8 mouse cellular contexts compared by ENCODE assay signal in the genomic region with DNA sequence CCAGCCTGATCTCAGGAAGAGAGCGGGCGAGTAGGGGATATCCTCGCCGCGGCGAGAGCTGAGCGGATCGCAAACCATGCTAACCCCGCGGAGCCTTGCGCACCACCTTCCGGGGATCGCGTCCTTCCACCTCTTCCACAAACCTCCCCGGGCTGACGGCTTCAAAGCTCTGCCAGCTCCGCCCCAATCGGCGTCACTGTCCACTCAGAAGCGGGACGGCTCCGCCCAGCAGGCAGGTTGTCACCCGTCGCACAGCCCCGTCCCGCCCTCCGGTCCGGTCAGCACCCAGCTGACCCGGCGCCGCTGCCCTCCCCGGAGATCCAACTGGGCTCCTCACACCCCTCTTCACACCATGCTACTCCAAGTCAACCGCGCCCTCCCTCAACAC. TPM values are rescaled to one million over a fixed set of nuclear protein-coding genes. Genes with fewer than 3 reads are reported as not detected.
DNase-seq lines count a peak whose midpoint lies in the region; ATAC-seq and TF ChIP-seq lines count a peak whose summit lies in the region.

No protein-coding gene starts in this region.

- H3K4me3 ChIP-seq in G1E (ENCODE audit: low read depth, low read length) = peak overlapping the region; percentile 90
- H3K4me3 ChIP-seq in forebrain, embryonic 13.5 days = peak overlapping the region; percentile 91
- peak overlapping the region; percentile 68 for H3K4me3 ChIP-seq in heart, postnatal 0 days (ENCODE audit: low read depth, low read length)
- peak overlapping the region; percentile 89 for H3K4me3 ChIP-seq in lung, adult 2 months (replicated peaks; ENCODE audit: extremely low read depth, low read depth, low read length)
- peak overlapping the region; percentile 91 for H3K4me3 ChIP-seq in neural tube, embryonic 14.5 days (ENCODE audit: low read depth, low read length)

- H3K27me3 ChIP-seq in G1E (ENCODE audit: insufficient read depth, low read length) = no peaks in the 10 kb centered on the region
- no peaks in the 10 kb centered on the region for H3K27me3 ChIP-seq in forebrain, embryonic 13.5 days
- no peaks in the 10 kb centered on the region for H3K27me3 ChIP-seq in heart, postnatal 0 days (ENCODE audit: control insufficient read depth, insufficient read depth, low read length)
- H3K27me3 ChIP-seq in neural tube, embryonic 14.5 days (ENCODE audit: control insufficient read depth, insufficient read depth, low read length) = no peaks in the 10 kb centered on the region

- DNase-seq in G1E (ENCODE audit: low spot score) = peak; percentile 82
- peak; percentile 91 for DNase-seq in cerebellum, adult 11 months
- peak; percentile 86 for DNase-seq in heart, postnatal 0 days (ENCODE audit: low spot score)
- DNase-seq in kidney, postnatal 36 days = peak; percentile 96
- peak; percentile 93 for DNase-seq in lung, adult 2 months
- peak; percentile 90 for DNase-seq in testis, postnatal 10 days (ENCODE audit: low spot score)

- no peak for TF ChIP-seq EP300 in heart, postnatal 0 days (IDR thresholded peaks at IDR 0.05; ENCODE audit: low read depth)

- H3K9me3 ChIP-seq in G1E (replicated peaks) = no peaks in the 10 kb centered on the region
- no peaks in the 10 kb centered on the region for H3K9me3 ChIP-seq in forebrain, embryonic 13.5 days (replicated peaks)
- no peaks in the 10 kb centered on the region for H3K9me3 ChIP-seq in heart, postnatal 0 days (replicated peaks; ENCODE audit: control insufficient read depth, low read length)
- no peaks in the 10 kb centered on the region for H3K9me3 ChIP-seq in neural tube, embryonic 14.5 days (ENCODE audit: control insufficient read depth, low read length)

- peak; percentile 68; the same call in 1 of the 2 replicates for TF ChIP-seq POLR2A in lung, adult 2 months (IDR thresholded peaks at IDR 0.05; ENCODE audit: borderline replicate concordance, extremely low read depth, low read depth, low read length)

- H3K4me2 ChIP-seq in forebrain, embryonic 13.5 days = peak overlapping the region; percentile 81
- H3K4me2 ChIP-seq in heart, postnatal 0 days (ENCODE audit: low read depth, low read length) = peak overlapping the region; percentile 83
- peak overlapping the region; percentile 97 for H3K4me2 ChIP-seq in neural tube, embryonic 14.5 days (ENCODE audit: low read depth, low read length)

- ATAC-seq in G1E (ENCODE audit: extremely low read depth, insufficient number of reproducible peaks, low FRiP score, poor library complexity, severe bottlenecking) = peak; percentile 91
- ATAC-seq in forebrain, embryonic 13.5 days = peak; percentile 64
- peak; percentile 86 for ATAC-seq in heart, postnatal 0 days (ENCODE audit: insufficient read depth, low read depth)
- ATAC-seq in neural tube, embryonic 14.5 days (ENCODE audit: low read depth) = peak; percentile 78

- under 1% methylated on average over 33 of the region's 34 CpGs for WGBS in forebrain, embryonic 13.5 days
- WGBS in heart, postnatal 0 days = under 1% methylated on average over 33 of the region's 34 CpGs
- under 1% methylated on average over 34 of the region's 34 CpGs for WGBS in lung, adult 2 months
- 0% methylated on average over 34 of the region's 34 CpGs for WGBS in neural tube, embryonic 14.5 days

- no peak for TF ChIP-seq CTCF in G1E (IDR thresholded peaks at IDR 0.05; ENCODE audit: low read depth, low read length)
- no peak for TF ChIP-seq CTCF in heart, postnatal 0 days (IDR thresholded peaks at IDR 0.05; ENCODE audit: low read depth)
- no peak for TF ChIP-seq CTCF in lung, adult 2 months (IDR thresholded peaks at IDR 0.05; ENCODE audit: insufficient read depth, low read length)

- H3K9ac ChIP-seq in forebrain, embryonic 13.5 days = peak overlapping the region; percentile 79
- peak overlapping the region; percentile 66 for H3K9ac ChIP-seq in heart, postnatal 0 days (replicated peaks; ENCODE audit: low read depth, low read length)
- peak overlapping the region; percentile 54 for H3K9ac ChIP-seq in neural tube, embryonic 14.5 days (replicated peaks; ENCODE audit: low read depth, low read length)

- peak overlapping the region; percentile 79 for H3K27ac ChIP-seq in forebrain, embryonic 13.5 days
- H3K27ac ChIP-seq in heart, postnatal 0 days (ENCODE audit: low read depth) = peak overlapping the region; percentile 94
- H3K27ac ChIP-seq in neural tube, embryonic 14.5 days (ENCODE audit: low read depth, low read length) = peak overlapping the region; percentile 81

- peaks cover 48% of the 10 kb centered on the region for H3K4me1 ChIP-seq in G1E (ENCODE audit: insufficient read depth, low read depth, low read length)
- H3K4me1 ChIP-seq in forebrain, embryonic 13.5 days = peaks cover 21% of the 10 kb centered on the region
- peaks cover 9% of the 10 kb centered on the region for H3K4me1 ChIP-seq in heart, postnatal 0 days (ENCODE audit: control insufficient read depth, insufficient read depth)
- H3K4me1 ChIP-seq in lung, adult 2 months (ENCODE audit: control insufficient read depth, insufficient read depth, low read length) = peaks cover 6% of the 10 kb centered on the region
- H3K4me1 ChIP-seq in neural tube, embryonic 14.5 days (ENCODE audit: control insufficient read depth, insufficient read depth, low read length) = peaks cover 10% of the 10 kb centered on the region

- peaks cover 38% of the 10 kb centered on the region for H3K36me3 ChIP-seq in G1E (replicated peaks)
- H3K36me3 ChIP-seq in forebrain, embryonic 13.5 days (ENCODE audit: poor library complexity, severe bottlenecking) = peaks cover 9% of the 10 kb centered on the region; the same call in 1 of the 2 replicates
- no peaks in the 10 kb centered on the region for H3K36me3 ChIP-seq in heart, postnatal 0 days (replicated peaks; ENCODE audit: control insufficient read depth, insufficient read depth, low read length)
- H3K36me3 ChIP-seq in neural tube, embryonic 14.5 days (ENCODE audit: control insufficient read depth, insufficient read depth, low read length) = peaks cover 4% of the 10 kb centered on the region; the same call in 1 of the 2 replicates

RNA-seq across cellular contexts. Expression of a gene that starts 0.6 kb away (rescaled TPM):
- total RNA-seq in G1E (2014; fragmentation: Nextera tagmentation) (15.7 and 19.5 TPM in 2 replicates), G1E (2017) (24.0 and 28.5 TPM in 2 replicates)
- polyA plus RNA-seq in G1E (2012) = 2.9 and 4.6 TPM in 2 replicates
- polyA plus RNA-seq in forebrain, embryonic 13.5 days (2015; fragmentation: Nextera tagmentation; extraction: Ambion mirVana) = 31.6 and 35.1 TPM in 2 replicates
- total RNA-seq in heart, postnatal 0 days (2014; rRNA removed; ENCODE audit: low replicate concordance) = 31.8 and 37.7 TPM in 2 replicates
- 27.8 and 30.5 TPM in 2 replicates for polyA plus RNA-seq in heart, postnatal 0 days (2015; fragmentation: Nextera tagmentation; extraction: Ambion mirVana)
- polyA plus RNA-seq in lung, adult 2 months (2012; rRNA removed) = 19.7 and 23.3 TPM in 2 replicates
- polyA plus RNA-seq in neural tube, embryonic 14.5 days (2014; fragmentation: Nextera tagmentation; extraction: Ambion mirVana) = 36.8 and 39.5 TPM in 2 replicates

RNA-seq across cellular contexts. Expression of a gene that starts 0.7 kb away (rescaled TPM):
- total RNA-seq in G1E (2014; fragmentation: Nextera tagmentation) = 5.8 and 7.0 TPM in 2 replicates
- total RNA-seq in G1E (2017) = 9.3 and 12.6 TPM in 2 replicates
- 10.2 and 13.4 TPM in 2 replicates for polyA plus RNA-seq in G1E (2012)
- 40.3 and 40.4 TPM in 2 replicates for polyA plus RNA-seq in forebrain, embryonic 13.5 days (2015; fragmentation: Nextera tagmentation; extraction: Ambion mirVana)
- total RNA-seq in heart, postnatal 0 days (2014; rRNA removed; ENCODE audit: low replicate concordance) = 9.0 and 10.8 TPM in 2 replicates
- 16.7 and 18.3 TPM in 2 replicates for polyA plus RNA-seq in heart, postnatal 0 days (2015; fragmentation: Nextera tagmentation; extraction: Ambion mirVana)
- polyA plus RNA-seq in lung, adult 2 months (2012; rRNA removed) = 35.4 and 39.4 TPM in 2 replicates
- 47.8 and 56.3 TPM in 2 replicates for polyA plus RNA-seq in neural tube, embryonic 14.5 days (2014; fragmentation: Nextera tagmentation; extraction: Ambion mirVana)

RNA-seq across cellular contexts. Expression of a gene that starts 33.3 kb away (rescaled TPM):
- total RNA-seq in G1E (2014; fragmentation: Nextera tagmentation) (not detected in 2 replicates), G1E (2017) (0.06 and 0.22 TPM in 2 replicates)
- polyA plus RNA-seq in G1E (2012) = not detected in 2 replicates
- polyA plus RNA-seq in forebrain, embryonic 13.5 days (2015; fragmentation: Nextera tagmentation; extraction: Ambion mirVana) = 0.97 TPM in 1 of 2 replicates, not detected in the other
- 252 and 255 TPM in 2 replicates for total RNA-seq in heart, postnatal 0 days (2014; rRNA removed; ENCODE audit: low replicate concordance)
- polyA plus RNA-seq in heart, postnatal 0 days (2015; fragmentation: Nextera tagmentation; extraction: Ambion mirVana) = 317 and 337 TPM in 2 replicates
- polyA plus RNA-seq in lung, adult 2 months (2012; rRNA removed) = 0.91 and 2.2 TPM in 2 replicates
- polyA plus RNA-seq in neural tube, embryonic 14.5 days (2014; fragmentation: Nextera tagmentation; extraction: Ambion mirVana) = 0.64 and 1.0 TPM in 2 replicates

RNA-seq across cellular contexts. Expression of a gene that starts 51.3 kb away (rescaled TPM):
- total RNA-seq in G1E (2014; fragmentation: Nextera tagmentation) = 237 and 247 TPM in 2 replicates
- total RNA-seq in G1E (2017) = 129 and 155 TPM in 2 replicates
- 29.6 and 68.6 TPM in 2 replicates for polyA plus RNA-seq in G1E (2012)
- 167 and 170 TPM in 2 replicates for polyA plus RNA-seq in forebrain, embryonic 13.5 days (2015; fragmentation: Nextera tagmentation; extraction: Ambion mirVana)
- 20.9 and 38.6 TPM in 2 replicates for total RNA-seq in heart, postnatal 0 days (2014; rRNA removed; ENCODE audit: low replicate concordance)
- polyA plus RNA-seq in heart, postnatal 0 days (2015; fragmentation: Nextera tagmentation; extraction: Ambion mirVana) = 47.4 and 48.0 TPM in 2 replicates
- polyA plus RNA-seq in lung, adult 2 months (2012; rRNA removed) = 17.1 and 28.0 TPM in 2 replicates
- polyA plus RNA-seq in neural tube, embryonic 14.5 days (2014; fragmentation: Nextera tagmentation; extraction: Ambion mirVana) = 93.0 and 103 TPM in 2 replicates

Comparison
In these comparisons a context has a peak if more than half of its experiments do, and no peak if none do; other contexts are left out.
1. Peak in every context shown above with its lines: DNase-seq, ATAC-seq, H3K4me3 ChIP-seq and H3K27ac ChIP-seq.
2. RNA of a gene that starts 33.3 kb away (polyA plus RNA-seq): 317 to 337 TPM in heart, postnatal 0 days; 0.91 to 2.2 TPM in lung, adult 2 months, 0.64 to 1.0 TPM in neural tube, embryonic 14.5 days, 0.97 TPM in forebrain, embryonic 13.5 days and not detected in G1E; every median in the first group is over 10 times any median in the second.